Mouse (Mus musculus) embryonic stem cell, embryonic (primary cell): ENCODE results near the gene Ly6g6e.

Experiments used
- CTCF ChIA-PET, 4 experiments: fragments of 300-600 bp in 2 of 4; fragments of 350-600 bp in 2 of 4; sonication (Branson Sonifier 250); formaldehyde crosslinking; loops; one replicate each; lab custom pipeline; 2022; ENCODE audit warnings: inconsistent platforms in 2 of 4; lab: Charles Lee
- POLR2A ChIA-PET, 4 experiments: fragments of 300-600 bp in 2 of 4; fragments of 350-600 bp in 2 of 4; sonication (Branson Sonifier 250); formaldehyde crosslinking; loops; one replicate each; lab custom pipeline; 2022; ENCODE audit warnings: antibody characterized with exemption in 4 of 4, inconsistent platforms in 1 of 4; lab: Charles Lee

Gene Ly6g6e

GRCm38 (mm10) chr17:35045807-35046680 is 30.7 kb upstream of the Ly6g6e start:
- ChIA-PET CTCF (interaction anchor here in 3 of 4 experiments (0.6 to 2.6 kb wide), 13 partner anchors 13 to 121 kb away, joined by 3 to 13 read pairs (median 5); partner anchors contain the start of gene Ddah2 (in 1 of the 3)), POLR2A (interaction anchor here (0.5 to 8.9 kb wide), 62 partner anchors 8 to 442 kb away, joined by 3 to 105 read pairs (median 5); partner anchors contain the start of genes Ddah2 (in 3 of the 4), Sapcd1 (in 3 of the 4), D17H6S53E (in 2 of the 4) and Ddx39b (in 2 of the 4))

GRCm38 (mm10) chr17:35046681-35047455 is 29.8 kb upstream of the Ly6g6e start, which contains the start of gene Msh5:
Gene Msh5 (minus strand): TSS chr17:35046745.
- POLR2A ChIA-PET = interaction anchor here (0.6 to 8.9 kb wide), 62 partner anchors 8 to 443 kb away, joined by 3 to 105 read pairs (median 5); partner anchors contain the start of genes Ddah2 (in 3 of the 4), Sapcd1 (in 3 of the 4), D17H6S53E (in 2 of the 4) and Ddx39b (in 2 of the 4)
- CTCF ChIA-PET = interaction anchor here in 3 of 4 experiments (1.0 to 2.6 kb wide), 12 partner anchors 12 to 120 kb away, joined by 3 to 13 read pairs (median 6); partner anchors contain the start of gene Ddah2 (in 1 of the 3)

GRCm38 (mm10) chr17:35047688-35048087 is 29.0 kb upstream of the Ly6g6e start:
- CTCF ChIA-PET = interaction anchor here in 2 of 4 experiments (0.6 to 1.4 kb wide), 2 partner anchors 40 to 63 kb away, joined by 5 to 8 read pairs; no protein-coding TSS in a partner anchor
- POLR2A ChIA-PET = interaction anchor here (0.6 to 8.9 kb wide), 12 partner anchors 12 to 105 kb away, joined by 3 to 105 read pairs (median 3); partner anchors contain the start of genes Ddah2 (in 2 of the 4) and Gpank1 (in 2 of the 4)

GRCm38 (mm10) chr17:35048149-35048931 is 28.4 kb upstream of the Ly6g6e start:
- ChIA-PET CTCF (interaction anchor here in 3 of 4 experiments (0.6 to 1.4 kb wide), 5 partner anchors 23 to 489 kb away, joined by 3 to 5 read pairs (median 4); no protein-coding TSS in a partner anchor), POLR2A (interaction anchor here (0.6 to 8.9 kb wide), 14 partner anchors 12 to 115 kb away, joined by 3 to 105 read pairs (median 3); partner anchors contain the start of genes Ddah2 (in 2 of the 4) and Gpank1 (in 2 of the 4))

- POLR2A ChIA-PET = interaction anchor here in 3 of 4 experiments (0.6 to 8.9 kb wide), 14 partner anchors 11 to 154 kb away, joined by 3 to 105 read pairs (median 4); partner anchors contain the start of genes Ddah2 (in 2 of the 3) and Sapcd1 (in 1 of the 3)
- CTCF ChIA-PET = interaction anchor here in 2 of 4 experiments (0.6 to 2.1 kb wide), 5 partner anchors 11 to 490 kb away, joined by 3 to 8 read pairs (median 4); partner anchors contain the start of genes Ddah2 (in 1 of the 2) and Ltb (in 1 of the 2)
These were observed 27.7 kb upstream of the Ly6g6e start for GRCm38 (mm10) chr17:35048932-35049440.

- POLR2A ChIA-PET = interaction anchor here (0.6 to 8.9 kb wide), 20 partner anchors 10 to 197 kb away, joined by 3 to 105 read pairs (median 4); partner anchors contain the start of genes Ddah2 (in 2 of the 4) and Sapcd1 (in 1 of the 4)
- CTCF ChIA-PET = interaction anchor here in 3 of 4 experiments (0.6 to 2.1 kb wide), 7 partner anchors 10 to 477 kb away, joined by 3 to 8 read pairs (median 3); partner anchors contain the start of genes Ddah2 (in 1 of the 3) and Ltb (in 1 of the 3)
These were observed 27.1 kb upstream of the Ly6g6e start, which contains the start of gene Clic1 for GRCm38 (mm10) chr17:35049561-35050016. Gene Clic1 (plus strand): TSS chr17:35049966.

- CTCF ChIA-PET = interaction anchor here in 2 of 4 experiments (0.6 to 2.1 kb wide), 5 partner anchors 9 to 478 kb away, joined by 3 to 8 read pairs (median 3); partner anchors contain the start of gene Ddah2 (in 1 of the 2)
- POLR2A ChIA-PET = interaction anchor here (0.5 to 8.9 kb wide), 26 partner anchors 9 to 196 kb away, joined by 3 to 105 read pairs (median 4); partner anchors contain the start of gene Ddah2 (in 2 of the 4)
These were observed 26.5 kb upstream of the Ly6g6e start for GRCm38 (mm10) chr17:35050126-35050750.

GRCm38 (mm10) chr17:35051156-35052086 is 25.3 kb upstream of the Ly6g6e start:
- ChIA-PET CTCF (interaction anchor here (0.6 to 2.1 kb wide), 12 partner anchors 8 to 468 kb away, joined by 3 to 16 read pairs (median 4); partner anchors contain the start of genes Abhd16a (in 1 of the 4) and Ddah2 (in 1 of the 4)), POLR2A (interaction anchor here (0.5 to 8.9 kb wide), 36 partner anchors 9 to 1291 kb away, joined by 3 to 105 read pairs (median 4); partner anchors contain the start of genes Ly6g6e (in 3 of the 4), Ddah2 (in 2 of the 4), H2-DMa (in 2 of the 4) and Hspa1b (in 1 of the 4))

- ChIA-PET CTCF (interaction anchor here in 3 of 4 experiments (1.0 to 1.5 kb wide), 4 partner anchors 9 to 36 kb away, joined by 3 to 5 read pairs (median 4); partner anchors contain the start of gene Abhd16a (in 1 of the 3)), POLR2A (interaction anchor here in 3 of 4 experiments (0.6 to 8.9 kb wide), 21 partner anchors 8 to 933 kb away, joined by 3 to 105 read pairs (median 4); partner anchors contain the start of genes Ddah2 (in 2 of the 3), H2-DMa (in 2 of the 3), Ly6g6e (in 2 of the 3) and Hspa1b (in 1 of the 3))
These were observed 24.4 kb upstream of the Ly6g6e start for GRCm38 (mm10) chr17:35052271-35052798.

GRCm38 (mm10) chr17:35055691-35056495 is 20.8 kb upstream of the Ly6g6e start:
- POLR2A ChIA-PET = interaction anchor here in 3 of 4 experiments (0.6 to 1.2 kb wide), 5 partner anchors 9 to 76 kb away, joined by 3 to 8 read pairs (median 3); partner anchors contain the start of gene Msh5 (in 1 of the 3)
- CTCF ChIA-PET = interaction anchor here in 1 of 4 experiments (0.5 kb wide), 1 partner anchor 89 kb away, joined by 7 read pairs; no protein-coding TSS in a partner anchor

- ChIA-PET CTCF (no interaction called here), POLR2A (interaction anchor here in 1 of 4 experiments (0.7 kb wide), 1 partner anchor 28 kb away, joined by 3 read pairs; no protein-coding TSS in a partner anchor)
These were observed 19.6 kb upstream of the Ly6g6e start for GRCm38 (mm10) chr17:35057090-35057489.

GRCm38 (mm10) chr17:35058316-35058715 is 18.4 kb upstream of the Ly6g6e start:
- POLR2A ChIA-PET = interaction anchor here in 3 of 4 experiments (0.6 to 5.6 kb wide), 46 partner anchors 10 to 327 kb away, joined by 3 to 105 read pairs (median 5); partner anchors contain the start of genes Ddx39b (in 3 of the 3), Msh5 (in 3 of the 3), Clic1 (in 2 of the 3) and D17H6S53E (in 2 of the 3)
- CTCF ChIA-PET = interaction anchor here (0.5 to 2.5 kb wide), 14 partner anchors 12 to 729 kb away, joined by 3 to 13 read pairs (median 4); partner anchors contain the start of genes Abhd16a (in 1 of the 4), Csnk2b (in 1 of the 4), Gpank1 (in 1 of the 4) and Msh5 (in 1 of the 4)
